Mouse (Mus musculus) B cell, adult 2 months (primary cell): ENCODE data around the gene Comp.

Source experiments
- DNase-seq, 2 experiments: peaks; one replicate each; pipeline ENCODE4 v3.0.0; 2022

The Comp gene

DNA sequence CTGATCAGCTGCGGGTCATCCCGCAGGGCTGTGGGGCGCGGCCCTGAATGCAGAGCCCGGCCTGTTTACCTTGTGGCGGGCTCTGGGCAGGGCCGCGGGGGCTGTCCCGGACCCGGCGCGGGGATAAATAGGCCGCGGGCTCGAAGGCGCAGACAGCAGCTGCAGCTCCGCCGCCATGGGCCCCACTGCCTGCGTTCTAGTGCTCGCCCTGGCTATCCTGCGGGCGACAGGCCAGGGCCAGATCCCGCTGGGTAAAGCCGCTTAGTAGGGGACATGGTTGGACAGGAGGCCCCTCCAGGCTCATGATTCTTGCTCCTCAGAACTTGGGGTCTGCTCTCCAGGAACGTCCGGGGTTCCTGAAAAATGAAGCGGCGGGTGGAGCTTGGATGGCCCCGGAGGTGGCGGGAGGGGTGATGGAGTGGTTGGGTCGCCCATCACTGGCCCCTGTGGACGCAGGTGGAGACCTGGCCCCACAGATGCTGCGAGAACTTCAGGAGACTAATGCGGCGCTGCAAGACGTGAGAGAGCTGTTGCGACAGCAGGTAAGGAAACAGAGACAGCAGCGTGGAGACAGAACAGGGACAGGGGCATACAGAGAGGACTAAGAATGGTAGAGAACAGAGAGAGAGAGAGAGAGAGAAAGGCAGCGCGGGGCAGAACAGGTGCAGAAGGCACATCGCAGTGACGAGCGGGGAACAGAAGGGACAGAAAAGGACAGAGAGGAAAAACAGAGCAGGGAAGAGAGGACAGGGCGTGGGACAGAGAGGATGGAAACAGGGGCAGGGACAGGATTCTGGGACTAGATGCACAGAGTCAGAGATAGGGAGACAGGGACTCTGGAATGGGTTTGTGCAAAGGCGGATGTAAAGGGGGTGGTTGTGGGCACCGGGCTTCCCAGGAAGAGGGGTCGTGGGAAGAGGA is at the start of gene Comp:
Gene Comp (plus strand): TSS at position 162 of the 921 bp plus-strand sequence.
- no peak for DNase-seq

DNA sequence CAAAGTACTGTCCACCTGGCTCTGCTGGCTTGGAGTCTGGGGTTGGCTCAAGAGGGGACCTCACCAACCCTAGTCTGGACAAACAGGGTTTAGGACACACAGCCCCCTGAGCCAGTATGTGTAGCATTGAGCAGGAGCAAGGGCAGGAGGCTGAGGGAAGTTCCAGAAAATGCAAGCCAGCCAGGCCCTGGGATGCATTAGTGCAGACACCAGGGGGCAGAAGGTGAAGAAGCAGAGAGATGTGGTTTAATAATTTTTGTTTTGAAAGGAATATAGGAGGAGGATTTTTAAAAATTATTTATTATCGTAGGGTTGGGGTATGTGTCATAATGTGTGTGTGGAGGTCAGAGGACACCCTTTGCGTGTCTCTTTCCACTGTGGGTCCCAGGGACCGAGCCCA is 49.6 kb upstream of the Comp start:
- no peak for DNase-seq

DNA sequence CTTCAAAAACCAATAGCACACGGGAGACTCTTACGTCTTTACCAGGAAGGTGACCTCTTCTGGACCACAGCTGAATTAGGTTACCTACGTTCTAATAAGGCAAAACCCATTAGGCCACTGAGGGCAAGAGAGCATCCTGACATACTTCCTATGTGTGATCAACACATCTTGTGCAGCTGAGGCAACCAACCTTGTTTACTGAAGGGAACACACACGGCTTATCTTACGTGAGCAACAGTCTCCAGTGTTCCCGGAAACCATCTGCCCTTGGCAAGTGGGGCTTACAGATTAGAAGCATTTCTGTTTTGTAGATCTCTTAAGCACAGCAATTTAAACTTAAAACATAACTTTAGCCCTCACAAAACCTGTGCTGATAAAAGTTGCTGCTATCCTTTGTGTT is 45.8 kb upstream of the Comp start:
- DNase-seq: no peak

DNA sequence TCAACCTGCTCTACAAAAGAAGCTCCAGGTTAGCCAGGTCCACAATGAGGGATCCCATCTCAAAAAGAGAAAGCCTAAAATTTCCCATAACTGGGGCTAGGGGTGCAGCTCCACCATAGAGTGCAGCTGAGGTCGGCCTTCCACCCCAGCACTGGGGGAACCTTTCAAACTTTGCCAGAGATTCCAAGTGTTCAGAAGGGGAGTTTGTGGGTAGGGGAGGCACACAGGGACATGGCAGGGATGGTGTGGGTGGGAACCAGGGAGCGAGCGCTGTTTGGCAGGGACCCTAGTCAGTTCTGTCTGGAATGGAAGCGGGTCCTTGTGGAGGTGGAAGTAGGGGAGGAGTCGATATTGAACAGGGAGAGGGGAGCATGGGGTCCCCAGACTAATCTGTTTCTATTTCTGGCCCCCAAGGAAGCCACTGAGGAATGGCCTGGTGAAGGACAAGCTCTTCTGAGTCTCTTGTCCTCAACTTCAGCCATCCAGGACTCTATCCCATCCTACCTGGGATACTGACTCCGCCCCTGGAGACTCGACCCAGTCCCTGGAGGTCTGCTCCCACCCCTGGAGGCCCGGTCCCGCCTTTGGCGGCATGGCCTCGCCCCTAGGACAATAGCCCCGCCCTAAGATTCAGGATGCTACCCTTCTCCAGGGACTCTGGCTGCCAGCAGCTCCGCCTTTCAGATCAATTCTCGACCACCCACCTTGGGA is 44.1 kb upstream of the Comp start, which contains the start of gene Gdf1:
Gene Gdf1 (plus strand): TSS at position 694 of the 711 bp plus-strand sequence.
- no peak for DNase-seq

DNA sequence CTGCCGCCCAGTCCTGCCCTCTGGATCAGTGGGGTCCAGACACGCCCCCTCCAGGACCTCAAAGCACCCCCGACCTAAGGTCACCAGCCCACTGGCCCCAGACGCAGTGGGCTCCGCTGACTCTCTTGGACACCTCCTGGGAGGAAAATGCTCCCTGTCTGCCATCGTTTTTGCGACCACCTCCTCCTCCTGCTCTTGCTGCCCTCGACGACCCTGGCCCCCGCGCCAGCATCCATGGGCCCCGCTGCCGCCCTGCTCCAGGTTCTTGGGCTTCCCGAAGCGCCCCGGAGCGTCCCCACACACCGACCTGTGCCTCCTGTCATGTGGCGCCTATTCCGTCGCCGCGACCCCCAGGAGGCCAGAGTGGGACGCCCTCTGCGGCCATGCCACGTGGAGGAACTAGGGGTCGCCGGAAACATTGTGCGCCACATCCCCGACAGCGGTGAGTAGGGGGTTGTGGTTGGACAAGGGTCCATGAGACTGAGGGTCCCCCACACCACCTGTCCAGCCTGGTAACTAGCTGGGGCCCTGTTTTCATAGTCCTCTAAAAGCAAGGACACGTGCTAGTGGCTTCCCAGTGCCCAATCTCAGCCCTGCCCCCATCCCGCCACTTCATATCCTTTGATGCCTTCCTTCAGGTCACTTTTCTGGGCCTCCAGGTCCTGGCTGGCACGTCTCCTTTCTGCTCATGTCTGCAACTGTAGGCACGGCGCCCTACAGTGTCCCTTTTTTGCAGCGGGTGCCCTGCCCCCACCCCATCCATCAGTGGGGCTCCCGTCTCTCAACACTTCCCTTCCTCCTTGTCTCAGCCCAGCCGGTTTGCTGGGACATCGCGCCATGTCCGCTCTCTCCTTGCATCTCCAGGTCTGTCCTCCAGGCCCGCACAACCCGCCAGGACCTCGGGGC is 43.3 kb upstream of the Comp start:
- DNase-seq: no peak

DNA sequence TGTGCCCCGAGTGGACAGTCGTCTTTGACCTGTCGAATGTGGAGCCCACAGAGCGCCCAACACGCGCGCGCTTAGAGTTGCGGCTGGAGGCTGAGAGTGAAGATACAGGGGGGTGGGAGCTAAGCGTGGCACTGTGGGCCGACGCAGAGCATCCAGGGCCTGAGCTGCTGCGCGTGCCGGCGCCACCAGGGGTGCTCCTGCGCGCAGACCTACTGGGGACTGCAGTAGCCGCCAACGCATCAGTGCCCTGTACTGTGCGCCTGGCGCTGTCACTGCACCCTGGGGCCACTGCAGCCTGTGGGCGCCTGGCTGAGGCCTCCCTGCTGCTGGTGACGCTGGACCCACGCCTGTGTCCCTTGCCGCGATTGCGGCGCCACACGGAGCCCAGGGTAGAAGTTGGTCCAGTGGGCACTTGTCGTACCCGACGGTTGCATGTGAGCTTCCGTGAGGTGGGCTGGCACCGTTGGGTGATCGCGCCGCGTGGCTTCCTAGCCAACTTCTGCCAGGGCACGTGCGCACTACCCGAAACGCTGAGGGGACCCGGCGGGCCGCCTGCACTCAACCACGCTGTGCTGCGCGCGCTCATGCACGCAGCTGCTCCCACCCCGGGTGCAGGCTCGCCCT is 42.5 kb upstream of the Comp start:
- no peak for DNase-seq

DNA sequence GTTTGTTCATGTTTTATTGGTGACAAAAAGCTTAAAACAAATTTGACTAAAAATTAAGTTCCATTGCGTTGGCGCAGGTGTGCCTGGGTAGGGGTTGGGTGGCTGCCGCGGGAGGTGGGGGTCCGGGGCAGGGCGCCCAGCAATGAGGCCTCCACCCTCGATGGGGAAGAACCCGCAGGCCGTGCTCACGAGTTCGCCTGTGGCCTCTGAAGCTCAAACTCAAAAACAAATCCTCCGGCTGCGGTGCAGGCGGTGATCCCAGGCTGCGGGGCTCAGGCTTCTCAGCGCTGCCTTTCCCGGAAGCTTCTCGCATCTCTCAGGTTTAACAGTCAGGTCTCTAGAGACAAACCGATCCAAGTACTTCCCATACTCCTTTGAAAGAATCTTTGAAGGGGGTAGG is 41.8 kb upstream of the Comp start:
- no peak for DNase-seq

DNA sequence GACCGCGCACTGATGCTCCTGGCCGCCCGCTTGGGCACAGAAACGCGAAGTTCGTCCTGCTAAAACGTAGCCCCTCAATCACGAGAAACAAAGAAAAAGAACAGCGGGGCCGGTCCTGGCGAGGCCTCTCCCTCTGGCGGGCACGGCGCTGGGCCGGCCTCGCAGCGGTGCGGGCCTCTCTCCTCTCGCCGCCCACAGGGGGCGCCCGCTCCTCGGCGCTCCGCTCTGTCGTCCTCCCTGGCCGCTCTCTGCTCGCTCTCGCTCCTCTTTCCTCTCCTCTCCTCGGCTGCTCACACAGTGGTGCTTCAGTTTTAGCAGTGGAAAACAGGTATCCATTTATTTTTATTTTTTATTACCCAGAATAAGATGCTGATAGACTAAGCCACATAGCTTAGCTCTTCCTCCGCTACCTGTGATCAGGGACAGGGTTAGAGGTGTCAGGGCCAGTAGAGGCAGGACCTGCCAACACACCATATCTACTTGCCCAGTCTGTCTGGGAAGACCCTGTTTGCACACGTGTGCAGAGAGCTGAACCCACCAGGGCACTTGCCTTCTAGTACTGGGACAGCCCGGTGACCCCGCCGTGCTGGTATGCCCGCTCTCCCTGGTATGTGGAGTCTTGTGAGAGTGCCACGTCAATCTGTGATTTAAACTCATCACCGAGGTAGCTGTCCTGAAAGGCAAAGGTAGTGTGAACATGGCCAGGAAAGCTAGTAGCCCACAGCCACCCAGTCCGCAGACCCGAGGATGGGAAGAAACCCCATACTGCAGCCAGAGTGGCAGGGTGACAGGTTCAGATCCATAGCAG is 41.1 kb upstream of the Comp start:
- DNase-seq: no peak

DNA sequence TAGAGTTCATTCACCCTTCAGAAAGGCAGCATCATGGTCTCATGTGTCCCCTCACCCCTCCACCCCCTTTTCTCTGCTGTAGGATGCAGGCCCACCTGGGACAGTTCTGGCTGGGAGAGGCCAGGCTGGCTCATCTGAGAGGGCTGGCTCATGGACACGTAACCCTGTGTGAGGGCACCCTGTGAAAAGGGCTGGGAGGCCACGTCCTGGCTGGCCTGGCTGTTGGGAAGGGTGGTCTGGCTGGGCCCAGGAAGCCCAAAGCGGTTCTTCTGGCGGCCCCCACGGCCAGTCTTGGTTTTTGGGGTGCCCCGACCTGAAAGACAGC is 40.5 kb upstream of the Comp start:
- DNase-seq: no peak

DNA sequence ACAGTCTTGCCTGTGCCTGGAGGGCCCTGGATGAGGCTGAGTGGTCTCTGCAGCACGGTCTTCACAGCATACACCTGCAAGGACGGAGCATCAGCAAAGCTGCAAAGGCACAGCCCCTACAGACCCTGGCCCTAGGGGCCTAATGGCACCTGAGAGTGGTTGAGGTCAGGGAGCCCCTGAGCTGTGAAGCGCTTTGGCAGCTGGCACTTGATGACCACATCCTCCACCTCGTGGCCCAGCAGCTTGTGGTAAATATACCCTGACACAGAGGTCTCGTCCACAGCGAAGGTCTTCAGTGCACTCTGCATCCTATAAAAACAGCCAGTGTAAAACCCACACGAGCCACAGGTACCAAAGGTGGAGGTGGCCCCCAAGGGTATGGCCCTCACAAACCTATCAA is 34.4 kb upstream of the Comp start:
- DNase-seq: no peak

DNA sequence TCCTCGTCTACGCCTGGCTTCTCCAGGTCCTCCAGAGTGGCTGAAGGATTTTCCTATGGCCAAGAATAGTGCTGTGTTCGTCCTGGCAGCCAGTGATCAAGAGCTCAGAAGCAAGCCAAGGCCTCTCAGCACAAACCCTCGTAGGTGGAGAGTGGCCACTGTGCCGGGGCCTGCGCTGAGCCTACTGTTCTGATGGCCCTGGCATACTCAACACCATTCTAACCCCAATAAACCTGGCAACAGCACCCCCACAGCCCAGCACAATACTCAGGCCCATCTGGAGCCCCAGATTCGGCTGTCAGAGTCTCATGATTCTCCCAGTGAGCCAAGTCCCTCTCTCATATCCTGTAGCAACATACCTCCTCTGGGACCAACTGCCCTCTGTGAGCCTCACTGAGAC is 32.7 kb upstream of the Comp start:
- no peak for DNase-seq

DNA sequence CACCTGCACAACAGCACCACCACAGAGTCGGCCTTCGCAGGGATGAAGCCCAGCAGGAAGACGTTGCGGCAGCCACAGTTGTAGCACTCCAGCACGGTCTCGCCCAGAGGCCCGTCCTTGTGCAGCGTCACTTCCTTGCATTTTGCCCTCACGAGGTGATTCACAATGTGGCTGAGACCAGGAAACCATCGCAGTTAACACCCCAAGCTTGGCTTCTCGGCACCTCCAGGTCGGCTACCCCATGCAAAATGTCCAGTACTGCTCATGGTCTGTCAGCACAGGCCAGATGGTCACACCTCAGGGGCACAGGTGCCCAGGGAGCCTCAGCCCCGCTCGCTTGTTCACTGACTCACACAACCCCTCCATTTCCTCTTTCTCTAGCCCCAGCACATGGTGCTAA is 31.4 kb upstream of the Comp start:
- DNase-seq: no peak

DNA sequence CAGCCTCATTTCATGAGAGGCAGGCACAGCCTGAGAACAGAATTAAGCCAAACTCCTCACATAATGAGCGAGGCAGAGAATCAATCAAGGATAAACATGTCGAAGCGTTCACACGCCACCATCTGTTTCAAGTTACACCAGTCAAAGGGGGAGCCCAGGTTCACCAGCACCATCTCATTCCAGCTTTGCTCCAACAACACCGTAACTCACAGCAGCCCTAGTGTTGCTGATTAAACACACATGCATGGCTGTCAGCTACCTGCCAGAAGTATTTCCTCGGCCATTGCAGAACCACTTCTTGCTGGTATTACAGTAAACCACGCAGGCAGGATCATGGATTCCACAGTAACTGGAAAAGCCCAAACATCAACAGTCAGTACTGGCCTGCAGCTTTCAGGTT is 30.3 kb upstream of the Comp start:
- no peak for DNase-seq

DNA sequence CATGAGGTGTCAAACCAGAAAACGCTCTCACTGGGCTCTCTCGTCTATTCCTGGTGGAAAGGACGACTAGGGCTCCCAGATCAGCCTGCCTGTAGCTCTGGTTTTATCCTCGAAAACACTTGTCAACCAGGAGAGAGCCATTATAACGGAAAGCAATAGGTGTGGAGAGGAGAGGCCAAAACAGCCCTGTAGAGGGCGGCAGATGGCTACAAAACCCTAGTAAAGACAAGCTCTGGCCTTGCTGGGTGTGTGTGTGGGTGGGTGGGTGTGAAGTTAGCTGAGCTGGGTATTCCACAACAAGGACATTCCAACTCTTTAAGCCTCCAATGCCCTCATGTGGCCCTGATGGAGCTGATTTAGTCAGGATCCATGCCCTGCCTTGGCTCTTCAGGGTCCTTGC is 29.7 kb upstream of the Comp start:
- DNase-seq: peak; percentile 39 to 46

DNA sequence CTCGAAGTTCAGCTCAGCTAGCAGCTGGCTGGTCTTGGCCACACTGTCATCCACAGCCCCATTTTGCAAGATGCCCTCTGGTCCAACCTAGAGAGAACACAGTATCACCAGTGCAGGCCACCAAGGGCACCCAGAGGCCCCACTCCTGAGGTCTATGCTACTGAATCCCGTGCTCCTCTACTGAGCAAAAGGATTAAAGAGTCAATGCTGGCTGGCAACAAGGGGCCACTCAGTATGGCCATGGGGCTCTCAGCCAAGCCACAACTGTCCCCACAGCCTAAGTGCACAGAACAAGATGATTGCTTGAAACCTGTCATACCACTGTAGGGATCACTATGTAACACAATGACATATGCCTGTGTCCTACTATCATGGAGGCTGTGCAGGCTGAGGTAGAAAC is 29.1 kb upstream of the Comp start:
- no peak for DNase-seq

DNA sequence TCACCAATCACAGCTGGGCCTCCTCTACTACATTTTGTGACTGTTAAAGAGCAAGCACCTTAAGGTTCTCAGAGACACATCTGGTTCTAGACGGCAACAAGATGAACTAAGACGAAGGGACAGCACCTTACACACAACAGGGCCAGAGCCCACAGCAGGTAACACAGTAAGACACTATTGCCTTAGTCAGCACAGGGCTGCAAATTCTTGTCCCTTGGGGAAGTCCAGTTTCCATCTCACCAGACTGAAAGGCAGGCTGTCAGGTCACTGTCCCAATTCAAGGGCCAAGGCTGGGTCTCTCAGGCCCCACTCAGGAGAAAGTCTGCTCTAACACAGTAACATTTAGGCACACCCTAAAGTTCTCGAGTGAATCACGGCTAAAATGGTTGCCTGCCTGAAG is 25.9 kb upstream of the Comp start:
- DNase-seq: no peak

DNA sequence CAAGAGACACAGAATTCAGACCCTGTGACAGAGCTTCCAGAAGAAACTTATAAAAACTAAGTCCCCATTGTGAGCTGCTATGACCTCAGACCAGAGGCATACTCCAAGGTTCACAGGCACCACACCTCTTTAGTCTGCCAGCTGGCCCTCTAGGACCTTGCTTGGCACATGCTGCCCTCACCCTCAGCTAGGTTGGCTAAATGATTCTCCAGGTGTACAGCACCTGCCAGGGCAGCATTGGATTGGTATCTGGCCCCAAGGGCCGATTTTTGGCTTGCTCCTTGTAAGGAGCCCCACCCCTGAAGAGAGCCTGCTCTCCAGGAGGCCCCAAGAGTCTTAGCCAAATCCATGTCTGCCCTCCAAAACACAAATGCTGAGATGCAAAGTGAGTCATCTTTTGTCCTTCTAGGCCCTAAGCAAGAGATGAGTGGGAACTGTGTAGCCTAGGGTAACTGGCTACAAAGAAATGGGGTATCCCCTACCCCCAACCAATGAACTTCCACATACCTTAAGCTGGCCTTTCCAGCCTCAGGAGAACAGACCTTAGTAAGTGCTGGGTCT is 25.4 kb upstream of the Comp start:
- no peak for DNase-seq

DNA sequence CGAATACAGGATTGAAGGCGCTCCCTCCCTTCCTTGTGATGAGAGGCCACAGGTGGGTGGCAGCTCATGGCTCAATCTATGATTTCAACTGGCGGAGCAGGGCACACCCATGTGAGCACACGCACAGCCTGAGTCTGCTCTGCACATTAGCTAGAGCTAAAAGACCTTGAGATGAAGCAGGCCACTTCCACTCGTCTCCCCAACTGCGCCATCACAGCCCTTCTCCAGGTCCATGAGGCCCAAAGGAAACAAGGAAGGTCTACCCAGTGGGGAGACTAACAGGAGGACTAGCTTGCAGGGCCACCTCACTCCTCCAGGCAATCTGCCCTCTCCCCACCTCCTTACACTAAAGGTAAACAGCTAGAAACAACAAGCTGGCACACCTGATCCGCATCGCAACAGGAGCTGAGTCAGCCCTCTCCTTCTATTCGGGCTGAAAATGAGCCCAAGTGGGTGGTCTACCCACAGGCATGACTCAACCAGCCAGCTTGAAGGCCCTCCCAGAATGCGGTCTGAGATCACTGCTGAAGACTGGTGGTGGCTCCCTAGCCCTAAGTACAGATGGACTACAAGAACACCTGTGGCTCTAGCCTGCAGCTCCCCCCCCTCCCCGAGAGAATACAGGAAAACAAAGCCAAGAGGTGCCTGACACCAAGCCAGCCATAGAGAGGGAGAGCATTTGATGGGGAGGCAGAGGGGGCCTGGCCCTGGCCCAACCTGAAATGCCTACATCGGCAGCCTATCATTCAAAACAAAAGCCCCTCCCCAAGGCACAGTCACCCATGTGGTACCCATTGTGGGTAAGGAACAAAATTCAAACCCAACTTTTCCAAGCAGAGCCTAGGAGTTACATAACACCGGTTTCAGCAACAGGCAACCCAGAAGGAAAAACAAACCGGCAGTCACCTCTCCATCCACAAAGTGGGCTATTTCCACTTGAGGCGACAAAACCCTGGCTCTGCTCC is 22.0 kb upstream of the Comp start:
- DNase-seq: no peak

DNA sequence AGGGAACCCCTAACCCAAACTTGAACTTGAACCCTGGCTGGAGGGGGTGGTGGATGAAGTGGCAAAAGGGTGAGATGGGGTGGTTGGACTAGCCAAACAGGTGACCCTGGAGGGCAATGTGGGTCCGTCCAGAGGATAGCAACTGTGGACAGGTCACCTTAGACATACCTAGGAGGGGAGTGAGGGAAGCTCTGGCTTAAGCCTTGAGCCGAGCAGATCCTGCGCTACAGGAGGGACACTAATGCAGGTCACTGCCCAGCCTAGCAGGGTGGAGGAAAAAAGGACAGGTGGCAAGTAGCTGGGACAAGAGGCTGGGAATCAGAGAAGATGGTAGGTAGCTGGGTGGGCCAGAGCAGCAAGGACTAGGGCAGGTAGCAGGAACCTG is 21.4 kb upstream of the Comp start:
- DNase-seq: no peak

DNA sequence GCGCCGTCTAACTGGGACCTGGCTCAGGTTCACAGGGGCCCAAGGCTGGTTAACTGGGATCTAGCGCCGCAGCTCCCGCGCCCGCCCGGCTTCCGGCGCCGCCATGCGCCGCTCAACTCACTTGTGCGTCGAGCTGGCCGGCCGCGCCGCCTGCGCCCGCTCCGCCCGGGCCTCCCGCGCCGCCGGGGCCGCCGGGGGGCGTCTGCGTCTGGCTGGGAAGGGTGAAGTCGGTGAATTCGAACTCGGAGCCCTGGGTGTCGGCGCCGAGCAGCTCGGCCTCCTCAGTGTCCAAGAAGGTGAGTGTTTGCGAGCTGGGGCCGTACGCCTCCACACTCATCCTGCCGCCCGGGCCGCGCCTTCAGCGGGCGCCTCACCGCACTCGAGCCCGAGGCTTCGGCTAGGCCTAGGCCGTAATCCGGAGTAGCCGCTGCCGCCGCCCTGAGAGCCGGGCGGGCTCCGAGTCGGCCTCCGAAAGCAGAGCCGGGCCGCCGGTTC is 20.7 kb upstream of the Comp start:
- DNase-seq: peak; percentile 75 to 78
